ENCODE assay signal across 23 mouse cellular contexts in the genomic region with DNA sequence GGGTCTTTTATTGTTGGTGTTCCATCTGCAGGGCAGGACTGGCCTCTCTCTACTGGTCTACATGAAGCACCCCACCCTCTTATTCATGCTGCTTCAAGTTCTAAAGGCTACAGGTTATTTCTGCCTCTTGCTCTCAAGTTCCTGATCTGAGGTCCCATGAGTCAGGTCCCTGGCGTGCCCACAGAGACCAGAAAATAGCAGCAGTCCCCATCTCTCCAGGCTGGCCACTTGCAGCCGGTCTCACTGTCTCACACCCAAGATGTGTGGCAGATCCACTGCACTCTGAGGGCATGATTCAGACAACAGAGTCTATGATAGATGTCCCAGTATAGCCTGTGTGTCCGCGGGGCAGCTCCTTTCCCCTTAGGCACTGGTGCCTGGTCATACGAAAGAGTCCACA. TPM values are rescaled to one million over a fixed set of nuclear protein-coding genes. Genes with fewer than 3 reads are reported as not detected.
DNase-seq lines count a peak whose midpoint lies in the region; ATAC-seq and TF ChIP-seq lines count a peak whose summit lies in the region.
"Had no signal": no experiment of that assay in that cellular context is flagged by ENCODE, and none has a peak within 500 bp of the region (broad histone marks: within the 10 kb centered on the region; RNA-seq: fewer than 3 reads in every experiment).

No protein-coding gene starts in this region.

- peak overlapping the region; percentile 83 for H3K27ac ChIP-seq in gastrocnemius, adult 2 months
- H3K27ac ChIP-seq in heart, embryonic 13.5 days (replicated peaks): no peak overlapping the region
- H3K27ac ChIP-seq in heart, embryonic 11.5 days (ENCODE audit: low read depth, low read length): no peak overlapping the region
- H3K27ac ChIP-seq in brown adipose tissue, adult 24 weeks (replicated peaks; ENCODE audit: low read depth, low read length): peak overlapping the region; percentile 95
- H3K27ac ChIP-seq: embryonic facial prominence, embryonic 13.5 days; embryonic facial prominence, embryonic 15.5 days; forebrain, embryonic 10.5 days; forebrain, embryonic 12.5 days had no signal

- peaks cover 29% of the 10 kb centered on the region for H3K36me3 ChIP-seq in heart, embryonic 13.5 days
- no peaks in the 10 kb centered on the region for H3K36me3 ChIP-seq in heart, embryonic 11.5 days (ENCODE audit: control insufficient read depth, insufficient read depth, low read length)
- H3K36me3 ChIP-seq: embryonic facial prominence, embryonic 13.5 days; embryonic facial prominence, embryonic 15.5 days; forebrain, embryonic 10.5 days; forebrain, embryonic 12.5 days had no signal

- no peaks in the 10 kb centered on the region for H3K9me3 ChIP-seq in heart, embryonic 13.5 days
- H3K9me3 ChIP-seq in heart, embryonic 11.5 days (replicated peaks; ENCODE audit: control insufficient read depth, low read length): no peaks in the 10 kb centered on the region
- H3K9me3 ChIP-seq: forebrain, embryonic 10.5 days; forebrain, embryonic 12.5 days had no signal

- peak; percentile 64 for DNase-seq in gastrocnemius, adult 2 months
- no peak for DNase-seq in gastrocnemius, postnatal 25 days
- peak; percentile 61 for DNase-seq in skeletal muscle tissue, adult 2 months (ENCODE audit: low read depth, low spot score)
- DNase-seq in cerebellum, adult 9-11 months: no peak
- DNase-seq: adrenal gland, adult 2 months; adrenal gland, postnatal 10 days; adrenal gland, postnatal 25 days; cerebellum, adult 11-12 months; cerebellum, adult 2 months; cerebellum, adult 9-10 months; cerebellum, postnatal 14 days; cerebellum, postnatal 36 days; embryo, embryonic 11 days had no signal

- H3K27me3 ChIP-seq in heart, embryonic 13.5 days (replicated peaks): no peaks in the 10 kb centered on the region
- H3K27me3 ChIP-seq in heart, embryonic 11.5 days (ENCODE audit: control insufficient read depth, insufficient read depth, low read length): no peaks in the 10 kb centered on the region
- H3K27me3 ChIP-seq: embryonic facial prominence, embryonic 13.5 days; embryonic facial prominence, embryonic 15.5 days; forebrain, embryonic 12.5 days had no signal

- no peak overlapping the region for H3K4me2 ChIP-seq in heart, embryonic 13.5 days
- no peak overlapping the region for H3K4me2 ChIP-seq in heart, embryonic 11.5 days
- H3K4me2 ChIP-seq: embryonic facial prominence, embryonic 13.5 days; embryonic facial prominence, embryonic 15.5 days; forebrain, embryonic 12.5 days had no signal

- peaks cover 29% of the 10 kb centered on the region for H3K4me1 ChIP-seq in heart, embryonic 13.5 days
- peaks cover 12% of the 10 kb centered on the region for H3K4me1 ChIP-seq in heart, embryonic 11.5 days (ENCODE audit: control insufficient read depth, insufficient read depth, low read length)
- peaks cover 29% of the 10 kb centered on the region for H3K4me1 ChIP-seq in brown adipose tissue, adult 24 weeks (ENCODE audit: control insufficient read depth, insufficient read depth, insufficient read length, low read length)
- H3K4me1 ChIP-seq: embryonic facial prominence, embryonic 13.5 days; embryonic facial prominence, embryonic 15.5 days; forebrain, embryonic 12.5 days had no signal

- no peak for TF ChIP-seq CTCF in gastrocnemius, adult 2 months (IDR thresholded peaks at IDR 0.05)

- intact Hi-C loops in gastrocnemius, adult 2 months (cut with DNase I): no loop called here

- H3K4me3 ChIP-seq in gastrocnemius, adult 2 months: peak overlapping the region; percentile 2; the same call in 1 of the 2 replicates
- H3K4me3 ChIP-seq in heart, embryonic 13.5 days: no peak overlapping the region
- H3K4me3 ChIP-seq in heart, embryonic 11.5 days (ENCODE audit: low read depth, low read length): no peak overlapping the region
- no peak overlapping the region for H3K4me3 ChIP-seq in brown adipose tissue, adult 24 weeks (ENCODE audit: insufficient read depth, low read depth, low read length)
- H3K4me3 ChIP-seq: embryonic facial prominence, embryonic 13.5 days; embryonic facial prominence, embryonic 15.5 days; erythroblast, embryonic 14.5 days; forebrain, embryonic 10.5 days; forebrain, embryonic 12.5 days had no signal

- H3K9ac ChIP-seq in heart, embryonic 13.5 days: peak overlapping the region; percentile 28; the same call in 1 of the 2 replicates
- no peak overlapping the region for H3K9ac ChIP-seq in heart, embryonic 11.5 days (ENCODE audit: low read depth, low read length)
- H3K9ac ChIP-seq: embryonic facial prominence, embryonic 13.5 days; embryonic facial prominence, embryonic 15.5 days; forebrain, embryonic 12.5 days had no signal

- 76% methylated on average over 5 of the region's 5 CpGs for WGBS in heart, embryonic 13.5 days
- WGBS in heart, embryonic 11.5 days (ENCODE audit: insufficient replicate concordance): 84% methylated on average over 5 of the region's 5 CpGs

- ATAC-seq in heart, embryonic 13.5 days (ENCODE audit: extremely low read depth, insufficient number of reproducible peaks, low FRiP score, low TSS enrichment): no peak
- no peak for ATAC-seq in heart, embryonic 11.5 days (replicated peaks; ENCODE audit: insufficient number of reproducible peaks, low FRiP score, low TSS enrichment)
- ATAC-seq: forebrain, embryonic 14.5 days; forebrain, embryonic 16.5 days had no signal

RNA-seq across cellular contexts. Expression of a gene that starts 17.1 kb away (rescaled TPM):
- total RNA-seq in gastrocnemius, adult 2 months (2021): 1 to 10 TPM; 3.6 to 3.9 TPM
- total RNA-seq in gastrocnemius, postnatal 25 days (2021): 1 to 10 TPM; 5.9 to 6.2 TPM
- 18.8 and 20.8 TPM in 2 replicates for polyA plus RNA-seq in heart, embryonic 13.5 days (2015; fragmentation: Nextera tagmentation; extraction: Ambion mirVana)
- 16.5 and 17.1 TPM in 2 replicates for polyA plus RNA-seq in heart, embryonic 11.5 days (2014; fragmentation: Nextera tagmentation; extraction: Ambion mirVana)
- polyA plus RNA-seq in brown adipose tissue, adult 24 weeks (2012; ENCODE audit: insufficient read depth, insufficient read length, missing spikeins): 42.5 and 46.3 TPM in 2 replicates
- polyA plus RNA-seq: erythroblast, embryonic 14.5 days had no signal

RNA-seq across cellular contexts. Expression of a gene that starts 27.6 kb away (rescaled TPM):
- 100 to 1,000 TPM; 166 to 187 TPM for total RNA-seq in gastrocnemius, adult 2 months (2021)
- total RNA-seq in gastrocnemius, postnatal 25 days (2021): 100 to 1,000 TPM; 180 to 209 TPM
- 315 and 354 TPM in 2 replicates for polyA plus RNA-seq in heart, embryonic 13.5 days (2015; fragmentation: Nextera tagmentation; extraction: Ambion mirVana)
- 300 and 370 TPM in 2 replicates for polyA plus RNA-seq in heart, embryonic 11.5 days (2014; fragmentation: Nextera tagmentation; extraction: Ambion mirVana)
- 212 and 213 TPM in 2 replicates for polyA plus RNA-seq in brown adipose tissue, adult 24 weeks (2012; ENCODE audit: insufficient read depth, insufficient read length, missing spikeins)

RNA-seq across cellular contexts. Expression of a gene that starts 37.1 kb away (rescaled TPM):
- total RNA-seq in gastrocnemius, adult 2 months (2021): 1 to 10 TPM; 6.5 to 6.7 TPM
- total RNA-seq in gastrocnemius, postnatal 25 days (2021): 1 to 10 TPM; 5.4 to 8.7 TPM
- polyA plus RNA-seq in heart, embryonic 13.5 days (2015; fragmentation: Nextera tagmentation; extraction: Ambion mirVana): 42.2 and 45.3 TPM in 2 replicates
- 50.0 and 51.9 TPM in 2 replicates for polyA plus RNA-seq in heart, embryonic 11.5 days (2014; fragmentation: Nextera tagmentation; extraction: Ambion mirVana)
- 57.5 and 65.4 TPM in 2 replicates for polyA plus RNA-seq in brown adipose tissue, adult 24 weeks (2012; ENCODE audit: insufficient read depth, insufficient read length, missing spikeins)

Comparison
In these comparisons a context has a peak if more than half of its experiments do, and no peak if none do; other contexts are left out.
1. DNase-seq: peak in gastrocnemius, adult 2 months (single experiment) and skeletal muscle tissue, adult 2 months (single experiment); none in gastrocnemius, postnatal 25 days (single experiment) and cerebellum, adult 9-11 months (single experiment).
2. H3K27ac ChIP-seq: peak in gastrocnemius, adult 2 months (single experiment) and brown adipose tissue, adult 24 weeks (single experiment); none in heart, embryonic 13.5 days (single experiment) and heart, embryonic 11.5 days (single experiment).